Mouse (Mus musculus): Measurements from ENCODE around the gene Cubn.

DNA sequence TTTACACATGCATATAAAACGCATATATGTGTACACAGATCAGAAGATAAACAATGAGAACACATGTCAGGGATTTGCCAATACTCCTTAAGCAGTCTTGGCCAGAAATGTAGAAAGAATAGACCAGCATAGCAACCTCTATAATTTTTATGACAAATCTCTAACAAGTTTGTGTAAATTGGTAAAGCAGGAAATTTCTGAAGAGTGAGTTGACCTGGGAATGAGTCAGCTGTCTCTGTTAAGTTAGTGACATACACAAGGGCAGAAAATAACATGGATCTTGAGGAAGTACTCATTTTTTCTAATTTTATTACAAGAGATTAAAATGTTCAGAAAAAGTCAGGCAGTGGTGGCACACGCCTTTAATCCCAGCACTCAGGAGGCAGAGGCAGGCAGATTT, 34.6 kb upstream of the Cubn start:
- TF ChIP-seq E2F4 (IDR thresholded peaks at IDR 0.05; ENCODE audit: insufficient read depth), result no peak
- TF ChIP-seq MYOD1 (IDR thresholded peaks at IDR 0.05; ENCODE audit: control insufficient read depth in 1 of 3, insufficient read length in 2 of 3, low read depth in 2 of 3), result no peak
- TF ChIP-seq POLR2A (IDR thresholded peaks at IDR 0.05; ENCODE audit: insufficient read length, low read depth), result no peak
